Mouse (Mus musculus): ENCODE data around the gene Gtdc1. TPM values are rescaled to one million over a fixed set of nuclear protein-coding genes. Genes with fewer than 3 reads are reported as not detected.

The Gtdc1 gene
- polyA plus RNA-seq (2015; fragmentation: Nextera tagmentation; extraction: Ambion mirVana) = 18.7 and 19.0 TPM in 2 replicates

- H3K27me3 ChIP-seq = no peaks in the 10 kb centered on the region
- no peaks in the 10 kb centered on the region for H3K4me1 ChIP-seq
- peak within 1 kb of the TSS; percentile 70 for H3K4me2 ChIP-seq
- peak within 1 kb of the TSS; percentile 94 for H3K27ac ChIP-seq
- H3K9ac ChIP-seq = peak within 1 kb of the TSS; percentile 91
- no peaks in the 10 kb centered on the region for H3K36me3 ChIP-seq
- peak within 1 kb of the TSS; percentile 72 for H3K4me3 ChIP-seq
- under 1% methylated on average over 27 of the region's 27 CpGs for WGBS
- ATAC-seq (ENCODE audit: insufficient number of reproducible peaks, insufficient read depth, low FRiP score, low TSS enrichment, low read depth) = no peak; the same call in 1 of the 2 replicates
- H3K9me3 ChIP-seq = no peaks in the 10 kb centered on the region
Observed at GRCm38 (mm10) chr2:44927482-44927811, at the start of gene Gtdc1. Gene Gtdc1 (minus strand): TSS chr2:44927657.

- 76% methylated on average over 3 of the region's 3 CpGs for WGBS
- Histone ChIP-seq H3K27ac (no peak overlapping the region), H3K9me3 (no peaks in the 10 kb centered on the region), H3K36me3 (no peaks in the 10 kb centered on the region), H3K4me2 (no peak overlapping the region), H3K27me3 (no peaks in the 10 kb centered on the region), H3K4me3 (no peak overlapping the region), H3K4me1 (peaks cover 17% of the 10 kb centered on the region), H3K9ac (no peak overlapping the region)
- ATAC-seq (ENCODE audit: insufficient number of reproducible peaks, insufficient read depth, low FRiP score, low TSS enrichment, low read depth) = no peak
Observed at GRCm38 (mm10) chr2:44977051-44977450, 49.6 kb upstream of the Gtdc1 start.

- WGBS = 39% methylated on average over 4 of the region's 4 CpGs
- Histone ChIP-seq H3K27ac (no peak overlapping the region), H3K36me3 (no peaks in the 10 kb centered on the region), H3K4me3 (no peak overlapping the region), H3K4me1 (peaks cover 17% of the 10 kb centered on the region), H3K9ac (no peak overlapping the region), H3K4me2 (no peak overlapping the region), H3K27me3 (no peaks in the 10 kb centered on the region), H3K9me3 (no peaks in the 10 kb centered on the region)
- no peak for ATAC-seq (ENCODE audit: insufficient number of reproducible peaks, insufficient read depth, low FRiP score, low TSS enrichment, low read depth)
Observed at GRCm38 (mm10) chr2:44976484-44976883, 49.0 kb upstream of the Gtdc1 start.

GRCm38 (mm10) chr2:44973828-44974227 lies 46.4 kb upstream of the Gtdc1 start:
- WGBS = 87% methylated on average over 6 of the region's 6 CpGs

GRCm38 (mm10) chr2:44970087-44970646 lies 42.7 kb upstream of the Gtdc1 start:
- Histone ChIP-seq H3K27ac (no peak overlapping the region), H3K4me2 (no peak overlapping the region), H3K27me3 (no peaks in the 10 kb centered on the region), H3K36me3 (no peaks in the 10 kb centered on the region), H3K4me3 (no peak overlapping the region), H3K4me1 (no peaks in the 10 kb centered on the region), H3K9ac (no peak overlapping the region), H3K9me3 (no peaks in the 10 kb centered on the region)
- 87% methylated on average over 6 of the region's 6 CpGs for WGBS
- no peak for ATAC-seq (ENCODE audit: insufficient number of reproducible peaks, insufficient read depth, low FRiP score, low TSS enrichment, low read depth)

More at GRCm38 (mm10) chr2:44973828-44974227, 46.4 kb upstream of the Gtdc1 start:
- H3K27me3 ChIP-seq = no peaks in the 10 kb centered on the region
- no peak overlapping the region for H3K27ac ChIP-seq
- H3K9me3 ChIP-seq = no peaks in the 10 kb centered on the region
- H3K9ac ChIP-seq = no peak overlapping the region
- H3K36me3 ChIP-seq = no peaks in the 10 kb centered on the region
- ATAC-seq (ENCODE audit: insufficient number of reproducible peaks, insufficient read depth, low FRiP score, low TSS enrichment, low read depth) = no peak
- no peak overlapping the region for H3K4me2 ChIP-seq
- H3K4me1 ChIP-seq = peaks cover 5% of the 10 kb centered on the region
- no peak overlapping the region for H3K4me3 ChIP-seq

- Histone ChIP-seq H3K9ac (no peak overlapping the region), H3K4me1 (no peaks in the 10 kb centered on the region), H3K4me2 (no peak overlapping the region), H3K27me3 (no peaks in the 10 kb centered on the region), H3K27ac (no peak overlapping the region), H3K4me3 (no peak overlapping the region), H3K36me3 (no peaks in the 10 kb centered on the region), H3K9me3 (no peaks in the 10 kb centered on the region)
- ATAC-seq (ENCODE audit: insufficient number of reproducible peaks, insufficient read depth, low FRiP score, low TSS enrichment, low read depth) = no peak
- WGBS = 100% methylated on average over 1 of the region's 1 CpGs
Observed at GRCm38 (mm10) chr2:44969640-44970039, 42.2 kb upstream of the Gtdc1 start.

GRCm38 (mm10) chr2:44969226-44969625 lies 41.8 kb upstream of the Gtdc1 start:
- Histone ChIP-seq H3K9ac (no peak overlapping the region), H3K4me2 (no peak overlapping the region), H3K27ac (no peak overlapping the region), H3K9me3 (no peaks in the 10 kb centered on the region), H3K27me3 (no peaks in the 10 kb centered on the region), H3K4me1 (no peaks in the 10 kb centered on the region), H3K36me3 (no peaks in the 10 kb centered on the region), H3K4me3 (no peak overlapping the region)
- 64% methylated on average over 2 of the region's 2 CpGs for WGBS
- no peak for ATAC-seq (ENCODE audit: insufficient number of reproducible peaks, insufficient read depth, low FRiP score, low TSS enrichment, low read depth)

- no peaks in the 10 kb centered on the region for H3K36me3 ChIP-seq
- no peak overlapping the region for H3K4me3 ChIP-seq
- no peak overlapping the region for H3K27ac ChIP-seq
- H3K27me3 ChIP-seq = no peaks in the 10 kb centered on the region
- no peaks in the 10 kb centered on the region for H3K9me3 ChIP-seq
- H3K4me2 ChIP-seq = no peak overlapping the region
- ATAC-seq (ENCODE audit: insufficient number of reproducible peaks, insufficient read depth, low FRiP score, low TSS enrichment, low read depth) = no peak
- H3K9ac ChIP-seq = no peak overlapping the region
- WGBS = 93% methylated on average over 2 of the region's 2 CpGs
- H3K4me1 ChIP-seq = no peaks in the 10 kb centered on the region
Observed at GRCm38 (mm10) chr2:44965834-44966555, 38.5 kb upstream of the Gtdc1 start.

GRCm38 (mm10) chr2:44962620-44963019 lies 35.2 kb upstream of the Gtdc1 start:
- Histone ChIP-seq H3K4me1 (no peaks in the 10 kb centered on the region), H3K27ac (no peak overlapping the region), H3K4me2 (no peak overlapping the region), H3K9me3 (no peaks in the 10 kb centered on the region), H3K4me3 (no peak overlapping the region), H3K9ac (no peak overlapping the region), H3K27me3 (no peaks in the 10 kb centered on the region), H3K36me3 (no peaks in the 10 kb centered on the region)
- ATAC-seq (ENCODE audit: insufficient number of reproducible peaks, insufficient read depth, low FRiP score, low TSS enrichment, low read depth) = no peak
- WGBS = 90% methylated on average over 5 of the region's 5 CpGs

- H3K27me3 ChIP-seq = no peaks in the 10 kb centered on the region
- H3K4me3 ChIP-seq = no peak overlapping the region
- no peak overlapping the region for H3K27ac ChIP-seq
- no peaks in the 10 kb centered on the region for H3K9me3 ChIP-seq
- H3K4me1 ChIP-seq = no peaks in the 10 kb centered on the region
- WGBS = 81% methylated on average over 4 of the region's 4 CpGs
- H3K4me2 ChIP-seq = no peak overlapping the region
- H3K9ac ChIP-seq = no peak overlapping the region
- ATAC-seq (ENCODE audit: insufficient number of reproducible peaks, insufficient read depth, low FRiP score, low TSS enrichment, low read depth) = no peak
- H3K36me3 ChIP-seq = no peaks in the 10 kb centered on the region
Observed at GRCm38 (mm10) chr2:44961192-44961591, 33.7 kb upstream of the Gtdc1 start.

GRCm38 (mm10) chr2:44960561-44960960 lies 33.1 kb upstream of the Gtdc1 start:
- WGBS = 85% methylated on average over 3 of the region's 3 CpGs
- no peak overlapping the region for H3K4me3 ChIP-seq
- H3K9me3 ChIP-seq = no peaks in the 10 kb centered on the region
- ATAC-seq (ENCODE audit: insufficient number of reproducible peaks, insufficient read depth, low FRiP score, low TSS enrichment, low read depth) = no peak
- H3K9ac ChIP-seq = no peak overlapping the region
- H3K4me1 ChIP-seq = no peaks in the 10 kb centered on the region
- H3K36me3 ChIP-seq = no peaks in the 10 kb centered on the region
- H3K4me2 ChIP-seq = no peak overlapping the region
- no peak overlapping the region for H3K27ac ChIP-seq
- no peaks in the 10 kb centered on the region for H3K27me3 ChIP-seq

- WGBS = 89% methylated on average over 1 of the region's 1 CpGs
- no peak overlapping the region for H3K4me2 ChIP-seq
- no peak overlapping the region for H3K4me3 ChIP-seq
- ATAC-seq (ENCODE audit: insufficient number of reproducible peaks, insufficient read depth, low FRiP score, low TSS enrichment, low read depth) = no peak
- H3K27ac ChIP-seq = no peak overlapping the region
- H3K36me3 ChIP-seq = no peaks in the 10 kb centered on the region
- no peaks in the 10 kb centered on the region for H3K27me3 ChIP-seq
- no peaks in the 10 kb centered on the region for H3K4me1 ChIP-seq
- H3K9ac ChIP-seq = no peak overlapping the region
- H3K9me3 ChIP-seq = no peaks in the 10 kb centered on the region
Observed at GRCm38 (mm10) chr2:44957329-44957797, 29.9 kb upstream of the Gtdc1 start.

Data from embryonic facial prominence, embryonic 13.5 days (tissue).